Mouse (Mus musculus) heart, embryonic 14.5 days (tissue): ENCODE measurements around the gene Nhsl2. TPM values are rescaled to one million over a fixed set of nuclear protein-coding genes. Genes with fewer than 3 reads are reported as not detected.
A peak's percentile ranks its signal among the peaks of the same experiment; 100 is the strongest.
"Not testable (repeated sequence)": the region's sequence is repeated elsewhere in the genome, so short reads cannot be mapped to it uniquely, and the experiment has no call there.

Experiments
- ATAC-seq: fragments of 200-750 bp; cut with Nextera tagmentation; 2 replicates; pipeline ENCODE4 v1.8.0; 2017; ENCODE audit warnings: low read depth, moderate TSS enrichment; ENCODE audit not compliant: insufficient number of reproducible peaks, insufficient read depth, low FRiP score
- H3K27ac ChIP-seq, 2 experiments: fragments of 200-500 bp in 1 of 2; fragments of 300-500 bp in 1 of 2; sonication (generic) in 1 of 2; replicated peaks in 1 of 2; 2 replicates each; pipeline ENCODE4 v1.5.1; 2012 to 2014; ENCODE audit warnings: low read depth in 2 of 2, low read length in 2 of 2, control low read depth in 1 of 2, mild to moderate bottlenecking in 1 of 2, mixed read lengths in 1 of 2; ENCODE audit not compliant: control insufficient read depth in 1 of 2, insufficient read depth in 1 of 2
- H3K27me3 ChIP-seq: fragments of 300-500 bp; sonication (generic); 2 replicates; pipeline ENCODE4 v1.6.1; 2014; ENCODE audit warnings: mild to moderate bottlenecking, low read length, control low read depth; ENCODE audit not compliant: control insufficient read depth, insufficient read depth
- H3K36me3 ChIP-seq: fragments of 300-500 bp; sonication (generic); 2 replicates; pipeline ENCODE4 v1.6.1; 2014; ENCODE audit warnings: mild to moderate bottlenecking, control low read depth, low read length, mixed read lengths; ENCODE audit not compliant: control insufficient read depth, insufficient read depth
- H3K4me1 ChIP-seq, 2 experiments: fragments of 200-500 bp in 1 of 2; fragments of 300-500 bp in 1 of 2; sonication (generic) in 1 of 2; 2 replicates each; pipeline ENCODE4 v1.6.1; 2012 to 2014; ENCODE audit warnings: low read length in 2 of 2, control low read depth in 1 of 2, mixed read lengths in 1 of 2; ENCODE audit not compliant: control insufficient read depth in 2 of 2, insufficient read depth in 2 of 2
- H3K4me2 ChIP-seq: fragments of 300-500 bp; sonication (generic); 2 replicates; pipeline ENCODE4 v1.6.1; 2014; ENCODE audit warnings: mild to moderate bottlenecking, low read length
- H3K4me3 ChIP-seq, 2 experiments: fragments of 200-500 bp in 1 of 2; fragments of 300-500 bp in 1 of 2; sonication (generic) in 1 of 2; 2 replicates each; pipeline ENCODE4 v1.5.1; 2012 to 2014; ENCODE audit warnings: low read length in 2 of 2, mild to moderate bottlenecking in 2 of 2, control low read depth in 1 of 2, low read depth in 1 of 2, moderate library complexity in 1 of 2; ENCODE audit not compliant: control insufficient read depth in 1 of 2, insufficient read depth in 1 of 2
- H3K9ac ChIP-seq: fragments of 300-500 bp; sonication (generic); 2 replicates; pipeline ENCODE4 v1.6.1; 2014; ENCODE audit warnings: mild to moderate bottlenecking, low read length
- H3K9me3 ChIP-seq: fragments of 300-500 bp; sonication (generic); 2 replicates; pipeline ENCODE4 v1.6.1; 2016; ENCODE audit warnings: low read length, control low read depth; ENCODE audit not compliant: control insufficient read depth
- WGBS: fragments of 180-500 bp; shearing (Covaris S2); extraction: QIAGEN DNeasy Blood & Tissue Kit; methylation state at CpG from one replicate; pipeline ENCODE4 v1.1.7; 2014; 5-methylcytosine and 5-hydroxymethylcytosine counted together
- polyA plus RNA-seq: library from polyadenylated mRNA; unstranded; fragments of >200 nt; fragmentation: Nextera tagmentation; extraction: Ambion mirVana; gene quantifications from 2 replicates; pipeline ENCODE4 v1.2.1, GENCODE M21; 2014

Gene Nhsl2
- polyA plus RNA-seq: 12.4 and 15.5 TPM in 2 replicates

GRCm38 (mm10) chrX:101849281-101849821 is at the start of gene Nhsl2:
Nhsl2 (plus strand) TSS chrX:101849385.
- H3K27ac ChIP-seq: peak within 1 kb of the TSS; percentile 59 to 70
- ATAC-seq: 0 out of 2 replicates have a peak, but pooled peaks have one; percentile 51
- H3K9ac ChIP-seq: peak within 1 kb of the TSS; percentile 78
- WGBS: 13% methylated on average over 49 of the region's 58 CpGs
- H3K4me1 ChIP-seq: peaks cover 12 to 17% of the 10 kb centered on the region in 2 experiments
- peak within 1 kb of the TSS; percentile 72 for H3K4me2 ChIP-seq
- H3K4me3 ChIP-seq: peak within 1 kb of the TSS; percentile 63 to 85
- H3K9me3 ChIP-seq: no peaks in the 10 kb centered on the region
- H3K36me3 ChIP-seq: no peaks in the 10 kb centered on the region
- H3K27me3 ChIP-seq: peaks cover 5% of the 10 kb centered on the region; the same call in 1 of the 2 replicates

- ATAC-seq: no peak
- no peaks in the 10 kb centered on the region for H3K9me3 ChIP-seq
- no peaks in the 10 kb centered on the region for H3K27me3 ChIP-seq
- no peaks in the 10 kb centered on the region for H3K36me3 ChIP-seq
- H3K4me3 ChIP-seq: no peak overlapping the region
- no peak overlapping the region for H3K4me2 ChIP-seq
- no peaks in the 10 kb centered on the region for H3K4me1 ChIP-seq
- no peak overlapping the region for H3K27ac ChIP-seq
- 31% methylated on average over 2 of the region's 2 CpGs for WGBS
- no peak overlapping the region for H3K9ac ChIP-seq
Observed at GRCm38 (mm10) chrX:101805512-101805911, 43.7 kb upstream of the Nhsl2 start.

- no peak overlapping the region for H3K4me3 ChIP-seq
- peaks cover 7% of the 10 kb centered on the region; the same call in 1 of the 2 replicates for H3K27me3 ChIP-seq
- 37% methylated on average over 3 of the region's 3 CpGs for WGBS
- ATAC-seq: no peak
- H3K4me2 ChIP-seq: no peak overlapping the region
- H3K9ac ChIP-seq: no peak overlapping the region
- H3K27ac ChIP-seq: no peak overlapping the region
- H3K4me1 ChIP-seq: no peaks in the 10 kb centered on the region
- H3K36me3 ChIP-seq: no peaks in the 10 kb centered on the region
- no peaks in the 10 kb centered on the region for H3K9me3 ChIP-seq
Observed at GRCm38 (mm10) chrX:101811750-101812149, 37.4 kb upstream of the Nhsl2 start.

GRCm38 (mm10) chrX:101819163-101819562 is 30.0 kb upstream of the Nhsl2 start:
- Histone ChIP-seq H3K9me3 (no peaks in the 10 kb centered on the region), H3K9ac (no peak overlapping the region), H3K4me1 (no peaks in the 10 kb centered on the region), H3K4me3 (no peak overlapping the region), H3K27ac (no peak overlapping the region), H3K27me3 (no peaks in the 10 kb centered on the region; the same call in 1 of the 2 replicates), H3K4me2 (no peak overlapping the region), H3K36me3 (no peaks in the 10 kb centered on the region)
- 36% methylated on average over 1 of the region's 1 CpGs for WGBS
- ATAC-seq: no peak

- ATAC-seq: 0 out of 2 replicates have a peak, but pooled peaks have one; percentile 31
- H3K9ac ChIP-seq, H3K4me1 ChIP-seq, H3K27ac ChIP-seq, H3K9me3 ChIP-seq, H3K27me3 ChIP-seq, H3K4me3 ChIP-seq, H3K36me3 ChIP-seq, H3K4me2 ChIP-seq: not testable (repeated sequence)
Observed at GRCm38 (mm10) chrX:101819980-101820379, 29.2 kb upstream of the Nhsl2 start.

GRCm38 (mm10) chrX:101847191-101847795 is 1.9 kb upstream of the Nhsl2 start:
- 36% methylated on average over 5 of the region's 5 CpGs for WGBS
- Histone ChIP-seq H3K36me3 (no peaks in the 10 kb centered on the region), H3K27ac (peak overlapping the region; percentile 26 to 59; a peak in 3 of 4 replicates), H3K4me2 (no peak overlapping the region), H3K9me3 (no peaks in the 10 kb centered on the region), H3K9ac (no peak overlapping the region), H3K4me3 (no peak overlapping the region), H3K27me3 (peaks cover 5% of the 10 kb centered on the region; the same call in 1 of the 2 replicates), H3K4me1 (peaks cover 12 to 17% of the 10 kb centered on the region in 2 experiments)
- peak; percentile 54 for ATAC-seq

- peak; percentile 42; the same call in 1 of the 2 replicates for ATAC-seq
- Histone ChIP-seq H3K4me1 (peaks cover 12 to 17% of the 10 kb centered on the region in 2 experiments), H3K4me2 (peak overlapping the region; percentile 72), H3K36me3 (no peaks in the 10 kb centered on the region), H3K9ac (peak overlapping the region; percentile 78), H3K27me3 (peaks cover 5% of the 10 kb centered on the region; the same call in 1 of the 2 replicates), H3K4me3 (peak overlapping the region; percentile 63 to 85), H3K27ac (peak overlapping the region; percentile 2 to 59; a peak in 3 of 4 replicates), H3K9me3 (no peaks in the 10 kb centered on the region)
- WGBS: 23% methylated on average over 52 of the region's 59 CpGs
Observed at GRCm38 (mm10) chrX:101849901-101850551, 841 bp downstream of the Nhsl2 start.
